Mouse (Mus musculus) ovary, postnatal 36 days (tissue): Measurements from ENCODE around the gene Rad51b.

Source experiments
- DNase-seq: peaks from one replicate; pipeline ENCODE4 v3.0.0; 2022; ENCODE audit warnings: low spot score, mixed read lengths

Rad51b gene

GRCm38 (mm10) chr12:79835521-79835920 lies 538.4 kb downstream of the Rad51b start:
- DNase-seq: no peak

- DNase-seq: peak; percentile 72
Measured at GRCm38 (mm10) chr12:79838181-79838961, 541.3 kb downstream of the Rad51b start.

- DNase-seq: no peak
Measured at GRCm38 (mm10) chr12:79839096-79839941, 542.2 kb downstream of the Rad51b start.

- DNase-seq: no peak
Measured at GRCm38 (mm10) chr12:79840465-79840864, 543.4 kb downstream of the Rad51b start.

- no peak for DNase-seq
Measured at GRCm38 (mm10) chr12:79841248-79841647, 544.2 kb downstream of the Rad51b start.

DNA sequence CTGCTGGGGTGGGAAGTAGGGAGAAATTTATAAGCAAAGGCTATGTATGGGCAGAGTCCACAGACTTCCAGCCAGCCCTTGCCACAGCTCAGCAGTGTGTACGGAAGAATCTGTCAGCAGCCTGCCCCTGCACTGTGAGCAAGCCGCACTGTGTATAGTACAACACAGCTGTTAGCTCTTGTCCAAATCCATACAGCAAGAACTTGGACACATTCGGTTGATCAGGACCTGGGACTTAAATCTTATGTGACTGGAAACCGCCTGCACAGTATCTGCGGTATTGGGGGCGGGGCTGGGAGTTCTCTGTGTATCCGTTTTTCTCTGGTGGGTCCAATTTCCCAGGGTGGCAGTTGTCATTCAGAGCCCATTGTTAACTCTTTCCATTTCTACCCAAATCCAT lies 545.2 kb downstream of the Rad51b start:
- DNase-seq: no peak

- no peak for DNase-seq
Measured at GRCm38 (mm10) chr12:79843002-79843401, 545.9 kb downstream of the Rad51b start.

DNA sequence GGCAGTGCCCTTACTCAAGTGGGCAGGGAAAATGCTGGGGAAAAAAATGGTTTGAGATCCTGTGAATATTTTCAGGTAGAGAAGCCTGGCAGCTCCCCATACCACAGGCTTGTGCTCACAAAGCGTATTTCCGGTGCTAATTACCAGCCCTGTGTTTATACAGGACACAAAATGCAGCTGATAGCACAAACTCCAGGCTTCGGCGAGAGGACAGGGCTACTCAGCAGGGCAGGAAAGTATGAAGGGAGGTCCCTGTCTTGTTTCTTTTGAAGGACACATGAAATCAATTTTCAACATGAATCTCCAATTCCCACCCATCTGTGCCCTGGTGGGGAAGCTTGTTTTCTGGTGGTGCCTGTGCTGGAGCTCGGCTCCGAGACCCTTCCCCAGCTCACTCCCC lies 546.4 kb downstream of the Rad51b start:
- DNase-seq: no peak

GRCm38 (mm10) chr12:79846247-79847151 lies 549.4 kb downstream of the Rad51b start:
- DNase-seq: no peak

DNA sequence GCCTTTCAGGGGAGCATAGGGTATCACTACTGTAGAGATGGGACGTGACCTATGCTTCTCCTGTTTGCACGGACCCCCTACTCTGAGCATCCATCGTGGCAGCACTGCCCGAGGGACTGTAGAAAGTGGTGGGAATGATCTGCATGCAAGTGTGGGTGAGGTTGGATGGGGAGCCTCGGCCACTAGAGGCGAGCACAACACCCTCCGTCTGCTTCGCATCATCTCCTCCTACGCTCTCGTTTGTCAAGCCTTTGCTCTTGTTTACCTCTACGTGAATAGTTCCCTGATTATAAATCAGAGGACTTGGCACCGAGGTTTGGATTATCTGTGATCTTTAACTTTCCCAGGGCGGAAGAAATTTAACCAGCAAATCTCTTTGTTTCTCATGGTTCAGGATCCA lies 551.5 kb downstream of the Rad51b start:
- DNase-seq: no peak

DNA sequence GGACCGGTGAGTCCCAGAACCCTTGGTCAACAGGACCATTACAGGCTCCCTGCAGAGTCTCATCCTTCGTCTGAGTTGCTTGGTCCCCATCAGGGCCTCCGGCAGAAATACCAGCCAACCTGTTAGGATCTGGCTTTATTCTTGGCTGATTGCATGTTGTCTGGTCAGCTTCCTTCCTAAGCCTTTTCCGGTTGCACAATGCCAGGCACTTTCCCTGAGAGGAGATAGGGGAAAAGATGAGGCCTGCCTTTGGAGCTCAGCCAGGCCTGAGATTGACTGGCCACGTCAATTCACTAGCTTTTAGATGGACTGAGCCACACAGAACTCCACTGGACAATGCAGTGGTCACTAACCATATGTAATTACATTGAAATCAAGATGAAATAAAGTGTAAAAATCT lies 552.9 kb downstream of the Rad51b start:
- DNase-seq: no peak

DNA sequence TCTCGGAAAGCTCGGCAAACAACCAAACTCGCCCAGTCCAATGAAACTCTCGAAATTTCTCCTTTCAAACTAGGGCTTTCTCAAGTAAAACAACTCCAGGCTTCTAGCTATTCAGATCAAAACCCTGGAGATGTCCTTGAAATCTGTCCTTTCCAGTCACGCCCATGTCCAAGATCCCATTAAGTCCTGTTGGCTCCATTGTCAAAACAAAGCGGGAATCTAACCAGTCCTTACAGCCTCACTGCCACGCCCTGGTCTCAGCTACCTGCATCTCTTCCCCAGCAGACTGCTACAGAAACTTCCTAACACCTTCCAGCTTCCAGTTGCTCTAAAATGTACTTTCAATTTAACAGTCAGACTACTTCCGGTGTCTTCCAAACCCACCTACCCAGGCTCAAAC lies 554.8 kb downstream of the Rad51b start:
- no peak for DNase-seq

GRCm38 (mm10) chr12:79852606-79853005 lies 555.5 kb downstream of the Rad51b start:
- no peak for DNase-seq

DNA sequence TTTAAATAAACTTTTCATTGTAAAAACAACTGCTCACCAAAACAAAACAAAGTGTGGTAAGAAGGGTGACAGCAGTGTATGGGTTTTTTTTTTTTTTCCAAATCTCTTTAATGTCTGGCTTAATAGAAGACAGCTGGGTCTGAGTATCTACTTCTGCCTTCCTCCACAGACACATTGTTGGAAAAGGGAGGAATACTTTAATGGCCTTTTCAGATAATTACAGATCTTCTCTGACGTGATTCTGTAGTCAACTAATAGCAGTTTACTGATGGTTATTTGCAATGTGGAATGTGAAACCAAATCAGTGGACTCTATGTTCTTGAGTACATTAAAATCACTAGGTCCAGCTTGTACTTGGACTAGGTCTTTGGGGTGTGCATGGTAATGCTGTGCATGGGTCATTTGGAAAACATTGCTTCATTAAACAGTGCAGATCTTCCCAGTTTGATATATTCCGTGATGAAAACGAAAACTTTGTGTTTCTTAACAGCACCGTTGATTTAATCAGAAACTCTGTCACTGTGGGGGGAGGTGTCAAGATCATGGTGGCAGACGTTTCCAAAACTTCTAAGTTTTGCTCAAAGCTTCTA lies 556.9 kb downstream of the Rad51b start:
- no peak for DNase-seq

- DNase-seq: no peak
Measured at GRCm38 (mm10) chr12:79854507-79854906, 557.4 kb downstream of the Rad51b start.

DNA sequence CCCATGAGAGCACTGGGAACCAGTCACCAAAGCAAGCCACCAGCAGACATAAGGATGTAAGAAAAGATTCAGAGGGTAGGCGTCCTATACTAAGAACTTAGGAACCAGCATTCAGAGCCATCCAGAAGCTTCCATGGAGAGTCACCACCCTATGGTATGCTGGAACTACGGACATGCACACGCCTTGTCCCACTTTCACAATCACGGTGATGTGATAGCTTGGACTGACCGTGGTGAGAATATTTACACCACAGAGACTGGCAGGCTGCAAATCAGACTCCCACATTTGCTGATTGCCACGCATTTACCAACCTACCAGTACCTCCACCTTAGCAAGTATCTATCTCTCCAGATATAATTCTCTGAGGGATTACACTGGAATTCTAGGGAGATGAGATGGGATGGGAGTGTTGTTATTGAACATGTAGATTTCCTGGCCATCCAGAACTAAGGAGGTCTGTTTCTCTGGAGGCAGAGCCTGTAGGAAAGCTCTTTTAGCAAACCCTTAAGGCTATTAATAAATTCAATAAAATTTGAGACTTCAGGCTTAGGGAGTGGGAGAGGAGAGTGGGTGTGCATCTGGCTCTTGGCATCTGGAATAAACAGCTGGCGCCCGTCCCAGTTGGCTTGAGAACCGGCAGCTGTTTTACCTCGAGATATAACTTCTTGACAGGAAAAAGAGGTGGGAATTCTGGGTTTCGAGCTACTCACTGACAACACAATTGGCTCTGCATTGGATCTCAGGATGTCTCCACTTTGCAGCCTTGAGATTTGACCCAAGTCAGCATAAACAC lies 559.2 kb downstream of the Rad51b start:
- peak; percentile 76 for DNase-seq

GRCm38 (mm10) chr12:79857704-79858103 lies 560.6 kb downstream of the Rad51b start:
- DNase-seq: no peak

GRCm38 (mm10) chr12:79858336-79858735 lies 561.3 kb downstream of the Rad51b start:
- no peak for DNase-seq

GRCm38 (mm10) chr12:79859354-79860247 lies 562.5 kb downstream of the Rad51b start:
- peak; percentile 79 for DNase-seq

DNA sequence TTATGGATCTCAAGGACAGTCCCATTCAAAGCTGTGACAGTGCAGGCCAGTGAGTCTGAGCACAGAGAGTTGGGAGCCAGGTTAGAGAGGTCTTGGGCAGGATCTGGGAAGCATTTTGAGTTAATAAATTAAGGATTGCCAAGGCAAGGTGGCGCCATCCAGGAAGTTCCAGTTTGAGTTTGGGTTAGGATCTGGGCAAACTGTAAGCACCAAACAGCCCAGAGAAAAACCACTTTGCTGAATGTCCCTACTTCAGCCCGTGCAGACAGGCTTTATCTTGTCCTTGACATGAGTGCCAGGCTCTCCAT lies 563.1 kb downstream of the Rad51b start:
- no peak for DNase-seq
